Mouse (Mus musculus) stomach, embryonic 14.5 days (tissue): ENCODE measurements around the gene Magix. TPM values are rescaled to one million over a fixed set of nuclear protein-coding genes. Genes with fewer than 3 reads are reported as not detected.
"Not testable (repeated sequence)": the region's sequence is repeated elsewhere in the genome, so short reads cannot be mapped to it uniquely, and the experiment has no call there.

Experiments
- ATAC-seq: fragments of 200-750 bp; cut with Nextera tagmentation; 2 replicates; pipeline ENCODE4 v1.8.0; 2017; ENCODE audit warnings: low read depth, moderate TSS enrichment; ENCODE audit not compliant: insufficient number of reproducible peaks, insufficient read depth, low FRiP score
- H3K27ac ChIP-seq: fragments of 300-500 bp; sonication (generic); 2 replicates; pipeline ENCODE4 v1.5.1; 2014; ENCODE audit warnings: mild to moderate bottlenecking, low read length, moderate library complexity, mixed read lengths
- H3K27me3 ChIP-seq: fragments of 300-500 bp; sonication (generic); 2 replicates; pipeline ENCODE4 v1.6.1; 2014; ENCODE audit warnings: low read length, control low read depth, mixed read lengths; ENCODE audit not compliant: control insufficient read depth, insufficient read depth
- H3K36me3 ChIP-seq: fragments of 300-500 bp; sonication (generic); 2 replicates; pipeline ENCODE4 v1.6.1; 2014; ENCODE audit warnings: mild to moderate bottlenecking, control low read depth, low read length, moderate library complexity, mixed read lengths; ENCODE audit not compliant: control insufficient read depth, insufficient read depth
- H3K4me1 ChIP-seq: fragments of 300-500 bp; sonication (generic); 2 replicates; pipeline ENCODE4 v1.6.1; 2014; ENCODE audit warnings: low read length, control low read depth, mixed read lengths; ENCODE audit not compliant: control insufficient read depth, insufficient read depth
- H3K4me2 ChIP-seq: fragments of 300-500 bp; sonication (generic); replicated peaks from 2 replicates; pipeline ENCODE4 v1.6.1; 2014; ENCODE audit warnings: low read depth, low read length, control low read depth
- H3K4me3 ChIP-seq: fragments of 300-500 bp; sonication (generic); 2 replicates; pipeline ENCODE4 v1.5.1; 2014; ENCODE audit warnings: low read depth, low read length, control low read depth
- H3K9ac ChIP-seq: fragments of 300-500 bp; sonication (generic); replicated peaks from 2 replicates; pipeline ENCODE4 v1.6.1; 2014; ENCODE audit warnings: low read depth, mild to moderate bottlenecking, control low read depth, low read length, moderate library complexity, mixed read lengths
- H3K9me3 ChIP-seq: fragments of 300-500 bp; sonication (generic); 2 replicates; pipeline ENCODE4 v1.6.1; 2016; ENCODE audit warnings: low read depth, low read length, control low read depth; ENCODE audit not compliant: control insufficient read depth
- WGBS: fragments of 180-500 bp; shearing (Covaris S2); extraction: QIAGEN DNeasy Blood & Tissue Kit; methylation state at CpG from one replicate; pipeline ENCODE4 v1.1.7; 2014; 5-methylcytosine and 5-hydroxymethylcytosine counted together
- polyA plus RNA-seq: library from polyadenylated mRNA; unstranded; fragments of >200 nt; fragmentation: Nextera tagmentation; extraction: Ambion mirVana; gene quantifications from 2 replicates; pipeline ENCODE4 v1.2.1, GENCODE M21; 2014

Magix gene
- polyA plus RNA-seq, 1 experiment from 2014 or later = 0.71 TPM

- Histone ChIP-seq H3K4me2 (peak within 1 kb of the TSS; percentile 62), H3K36me3 (no peaks in the 10 kb centered on the region; the same call in none of the 2 replicates), H3K4me1 (0 out of 2 replicates have a peak, but pooled peaks cover 3% of the 10 kb centered on the region), H3K9me3 (no peaks in the 10 kb centered on the region), H3K4me3 (peak within 1 kb of the TSS; percentile 52), H3K27me3 (no peaks in the 10 kb centered on the region), H3K27ac (peak within 1 kb of the TSS; percentile 94), H3K9ac (peak within 1 kb of the TSS; percentile 53)
- ATAC-seq = peak; percentile 88
- WGBS = 20% methylated on average over 22 of the region's 22 CpGs
Observed at GRCm38 (mm10) chrX:7721514-7722281, 40.6 kb upstream of the Magix start, which contains the start of gene Gm45208. Gm45208 (plus strand) TSS chrX:7722245.

DNA sequence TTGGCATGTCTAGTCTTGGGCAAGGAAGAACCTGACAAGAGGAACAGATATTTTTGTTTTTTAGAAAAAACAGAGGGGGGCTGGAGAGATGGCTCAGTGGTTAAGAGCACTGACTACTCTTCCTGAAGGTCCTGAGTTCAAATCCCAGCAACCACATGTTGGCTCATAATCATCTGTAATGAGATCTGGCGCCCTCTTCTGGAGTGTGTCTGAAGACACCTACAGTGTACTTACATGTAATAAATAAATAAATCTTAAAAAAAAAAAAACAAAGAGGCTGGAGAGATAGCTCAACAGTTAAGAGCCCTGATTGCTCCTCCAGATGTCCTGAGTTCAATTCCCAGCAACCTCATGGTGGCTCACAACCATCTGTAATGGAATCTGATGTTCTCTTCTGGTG is 35.0 kb upstream of the Magix start:
- WGBS = 33% methylated on average over 1 of the region's 1 CpGs
- not testable (repeated sequence) for H3K9ac ChIP-seq, H3K27ac ChIP-seq, H3K27me3 ChIP-seq, H3K4me2 ChIP-seq, H3K9me3 ChIP-seq, H3K4me3 ChIP-seq, H3K4me1 ChIP-seq, ATAC-seq, H3K36me3 ChIP-seq

- peak; percentile 97 for ATAC-seq
- not testable (repeated sequence) for H3K27me3 ChIP-seq, H3K36me3 ChIP-seq, H3K9me3 ChIP-seq, H3K4me1 ChIP-seq, H3K27ac ChIP-seq, H3K9ac ChIP-seq
- WGBS = 23% methylated on average over 25 of the region's 60 CpGs
- Histone ChIP-seq H3K4me2 (peak within 1 kb of the TSS; percentile 39; the same call in 1 of the 2 replicates), H3K4me3 (peak within 1 kb of the TSS; percentile 27)
Observed at GRCm38 (mm10) chrX:7714135-7714899, 33.3 kb upstream of the Magix start, which contains the start of gene Wdr45. Wdr45 (plus strand) TSS chrX:7714333.

DNA sequence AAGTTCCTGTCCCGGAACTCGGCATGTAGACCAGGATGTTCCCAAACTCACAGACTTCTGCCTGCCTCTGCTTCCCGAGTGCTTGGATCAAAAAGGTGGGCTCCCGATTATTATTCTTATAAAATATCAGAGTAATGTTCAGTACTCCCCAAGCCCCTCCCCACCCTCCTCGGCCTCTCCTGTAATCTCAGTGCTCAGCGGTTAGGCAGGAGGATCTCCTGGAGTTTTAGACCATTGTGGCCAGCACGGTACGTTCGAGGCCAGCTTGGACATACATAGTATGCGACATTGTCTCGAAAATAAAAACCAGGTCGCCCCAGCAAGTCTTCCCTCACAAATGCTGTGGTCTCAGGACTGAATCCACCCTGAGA is 32.7 kb upstream of the Magix start:
- 30% methylated on average over 4 of the region's 12 CpGs for WGBS
- not testable (repeated sequence) for H3K27me3 ChIP-seq, H3K4me1 ChIP-seq, H3K9ac ChIP-seq, H3K9me3 ChIP-seq, H3K27ac ChIP-seq, ATAC-seq, H3K36me3 ChIP-seq
- H3K4me2 ChIP-seq = peak overlapping the region; percentile 39; the same call in 1 of the 2 replicates
- peak overlapping the region; percentile 27 for H3K4me3 ChIP-seq

DNA sequence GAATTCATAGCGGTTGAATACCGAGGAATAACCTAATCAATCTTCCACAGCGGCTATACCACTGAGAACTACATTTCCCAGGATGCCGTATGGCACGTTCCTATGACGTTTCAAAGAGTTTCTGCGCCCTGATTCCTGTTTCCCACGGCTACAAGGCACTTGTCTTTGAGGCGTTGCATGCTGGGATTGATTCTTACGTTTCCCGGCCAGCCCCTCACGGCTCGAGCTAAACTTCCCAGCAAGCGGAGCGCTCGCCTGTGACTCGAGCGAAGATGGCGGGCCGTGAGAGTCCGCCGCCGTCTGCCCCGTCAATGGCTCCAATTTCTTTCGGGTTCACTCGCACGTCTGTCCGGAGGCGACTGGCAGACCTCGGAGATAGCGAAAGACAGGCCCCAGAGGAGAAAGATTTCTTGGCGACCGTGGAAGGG is 15.9 kb upstream of the Magix start, which contains the start of gene Gpkow:
TSS of gene Gpkow (plus strand) at position 178 of the 428 bp plus-strand sequence.
- Histone ChIP-seq H3K9me3 (no peaks in the 10 kb centered on the region), H3K4me2 (peak within 1 kb of the TSS; percentile 47), H3K4me3 (peak within 1 kb of the TSS; percentile 52), H3K27me3 (no peaks in the 10 kb centered on the region), H3K27ac (0 out of 2 replicates have a peak within 1 kb of the TSS, but pooled peaks have one; percentile 44), H3K4me1 (no peaks in the 10 kb centered on the region), H3K36me3 (no peaks in the 10 kb centered on the region), H3K9ac (peak within 1 kb of the TSS; percentile 57)
- peak; percentile 96 for ATAC-seq
- 9% methylated on average over 33 of the region's 33 CpGs for WGBS

DNA sequence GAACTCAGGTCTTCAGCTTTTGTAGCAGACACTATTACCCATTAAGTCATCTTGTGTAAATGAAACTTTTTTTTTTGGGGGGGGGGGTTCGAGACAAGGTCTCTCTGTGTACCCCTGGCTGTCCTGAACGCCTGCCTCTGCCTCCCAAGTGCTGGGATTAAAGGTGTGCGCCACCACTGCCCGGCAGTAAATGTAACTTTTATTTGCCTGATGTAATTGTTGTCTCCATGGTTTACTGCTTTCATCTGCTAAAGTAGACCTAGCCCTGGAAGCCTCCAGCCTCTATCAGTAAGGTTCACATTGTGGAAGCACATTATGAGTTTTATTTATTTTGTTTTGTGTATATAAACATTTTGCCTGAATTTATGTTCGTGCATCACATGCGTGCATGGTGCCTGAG is 15.5 kb upstream of the Magix start:
- Histone ChIP-seq H3K9me3 (no peaks in the 10 kb centered on the region), H3K4me2 (peak overlapping the region; percentile 25; the same call in 1 of the 2 replicates), H3K4me3 (peak overlapping the region; percentile 52; the same call in 1 of the 2 replicates), H3K4me1 (no peaks in the 10 kb centered on the region), H3K27me3 (no peaks in the 10 kb centered on the region), H3K27ac (no peak overlapping the region), H3K36me3 (no peaks in the 10 kb centered on the region), H3K9ac (no peak overlapping the region)
- ATAC-seq = peak; percentile 8; the same call in 1 of the 2 replicates
- 43% methylated on average over 6 of the region's 6 CpGs for WGBS

- H3K27me3 ChIP-seq = no peaks in the 10 kb centered on the region
- no peak overlapping the region for H3K9ac ChIP-seq
- H3K4me3 ChIP-seq = no peak overlapping the region
- ATAC-seq = no peak
- H3K9me3 ChIP-seq = no peaks in the 10 kb centered on the region
- no peaks in the 10 kb centered on the region for H3K36me3 ChIP-seq
- 38% methylated on average over 4 of the region's 4 CpGs for WGBS
- H3K4me1 ChIP-seq = no peaks in the 10 kb centered on the region
- no peak overlapping the region for H3K27ac ChIP-seq
- no peak overlapping the region for H3K4me2 ChIP-seq
Observed at GRCm38 (mm10) chrX:7692862-7693261, 11.8 kb upstream of the Magix start.

DNA sequence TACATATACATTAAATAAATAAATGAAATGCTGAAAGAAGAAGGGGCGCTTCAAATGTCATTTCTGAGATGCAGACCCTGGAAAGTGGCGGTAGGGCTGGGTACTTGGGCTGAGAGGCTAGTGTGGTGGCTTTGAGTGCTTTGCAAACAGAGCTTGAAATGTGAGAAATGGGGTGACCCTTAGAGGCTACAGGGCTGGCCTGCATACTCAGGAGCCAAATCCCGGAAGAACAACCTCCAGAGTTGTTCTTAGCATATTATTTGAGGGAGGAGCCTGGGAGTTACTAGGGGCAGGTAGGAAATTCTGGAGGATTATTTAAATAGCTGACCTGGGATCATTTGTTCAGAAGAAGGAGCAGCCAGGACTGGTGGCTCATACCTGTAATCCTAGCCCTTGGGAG is 9.4 kb upstream of the Magix start:
- no peaks in the 10 kb centered on the region for H3K9me3 ChIP-seq
- 52% methylated on average over 3 of the region's 3 CpGs for WGBS
- H3K4me1 ChIP-seq = no peaks in the 10 kb centered on the region
- no peaks in the 10 kb centered on the region for H3K27me3 ChIP-seq
- no peak overlapping the region for H3K4me3 ChIP-seq
- no peak overlapping the region for H3K4me2 ChIP-seq
- H3K9ac ChIP-seq = no peak overlapping the region
- no peak for ATAC-seq
- H3K36me3 ChIP-seq = no peaks in the 10 kb centered on the region
- H3K27ac ChIP-seq = no peak overlapping the region
